Mouse (Mus musculus) thymus, adult 2 months (tissue): ENCODE results near the gene Rab3il1.

Source experiments
- CTCF ChIP-seq: fragments of 200-500 bp; IDR thresholded peaks from 2 replicates; pipeline ENCODE4 v1.5.1; 2012; ENCODE audit warnings: mild to moderate bottlenecking, control low read depth, low read length, moderate library complexity, borderline replicate concordance; ENCODE audit not compliant: control insufficient read depth, poor library complexity, insufficient read depth; ENCODE audit errors: extremely low read depth
- POLR2A ChIP-seq: fragments of 200-500 bp; IDR thresholded peaks from 2 replicates; pipeline ENCODE4 v1.6.1; 2012; ENCODE audit warnings: mild to moderate bottlenecking, low read length, control low read depth, moderate library complexity; ENCODE audit not compliant: control insufficient read depth, poor library complexity, insufficient read depth; ENCODE audit errors: extremely low read depth

DNA sequence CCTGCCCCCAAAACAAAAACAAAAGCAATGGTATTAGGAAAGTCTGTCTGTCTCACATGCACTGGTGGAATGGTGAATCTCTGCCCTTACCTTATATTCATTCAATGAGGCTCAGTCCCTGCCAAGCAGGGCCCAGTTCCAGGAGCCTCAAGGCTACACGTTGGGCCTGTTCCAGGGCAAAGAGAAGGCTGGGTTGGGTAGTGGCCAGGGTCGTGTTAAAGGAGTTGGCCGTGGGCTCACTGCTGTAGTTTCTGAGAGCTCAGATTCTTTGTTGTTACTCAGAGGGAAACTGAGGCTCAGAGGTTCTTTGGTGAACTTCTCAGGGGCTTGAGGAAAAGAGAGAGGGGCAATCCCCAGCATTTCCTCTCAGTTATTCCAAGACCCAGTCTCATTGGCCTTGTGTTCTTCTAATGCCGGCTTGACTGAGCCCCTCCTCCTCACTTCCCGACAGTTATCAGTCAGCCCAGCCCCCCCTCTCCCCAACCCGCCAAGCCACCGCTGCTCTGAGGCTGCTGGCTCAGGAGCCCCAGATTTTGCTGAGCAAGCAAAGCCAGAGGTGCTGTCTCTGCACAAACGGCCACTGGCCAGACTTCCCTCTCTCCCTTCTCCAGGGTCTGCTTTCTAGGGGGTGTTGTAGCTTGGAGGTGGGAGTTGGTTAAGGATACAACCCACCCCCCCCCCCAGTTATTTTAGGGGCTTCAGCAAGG is 23.9 kb downstream of the Rab3il1 start:
- no peak for TF ChIP-seq CTCF
- no peak for TF ChIP-seq POLR2A
